Mouse (Mus musculus): ENCODE data around the gene Cpsf6.
"Not testable (repeated sequence)": the region's sequence is repeated elsewhere in the genome, so short reads cannot be mapped to it uniquely, and the experiment has no call there.

Cpsf6 gene

DNA sequence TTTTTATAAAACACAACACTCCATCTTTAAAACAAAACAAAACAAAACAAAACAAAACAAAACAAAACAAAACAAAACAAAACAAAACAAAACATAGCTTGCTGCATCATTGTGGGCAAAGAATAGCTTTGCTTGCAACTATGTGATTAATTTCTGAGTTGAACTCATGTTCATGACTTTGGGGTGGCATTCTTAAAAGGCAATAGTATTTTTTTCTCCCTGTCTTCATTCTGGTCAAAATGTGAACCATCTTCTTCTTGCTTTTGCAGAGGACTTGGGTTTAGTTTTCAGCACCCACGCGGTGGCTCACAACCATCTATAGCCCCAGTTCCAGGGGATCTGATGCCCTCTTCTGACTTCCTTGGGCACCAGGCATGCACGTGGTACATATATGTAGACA lies 20.0 kb upstream of the Cpsf6 start:
- DNase-seq (ENCODE audit: low spot score in 2 of 2), result no peak

GRCm38 (mm10) chr10:117399196-117399595 lies 19.4 kb upstream of the Cpsf6 start:
- DNase-seq (ENCODE audit: low spot score in 2 of 2), result no peak

- no peak for DNase-seq (ENCODE audit: low spot score in 2 of 2)
Measured at GRCm38 (mm10) chr10:117398044-117398780, 18.4 kb upstream of the Cpsf6 start.

- no peak for DNase-seq (ENCODE audit: low spot score in 2 of 2)
Measured at GRCm38 (mm10) chr10:117397106-117397625, 17.4 kb upstream of the Cpsf6 start.

GRCm38 (mm10) chr10:117396386-117397048 lies 16.7 kb upstream of the Cpsf6 start:
- DNase-seq (ENCODE audit: low spot score in 2 of 2), result no peak

DNA sequence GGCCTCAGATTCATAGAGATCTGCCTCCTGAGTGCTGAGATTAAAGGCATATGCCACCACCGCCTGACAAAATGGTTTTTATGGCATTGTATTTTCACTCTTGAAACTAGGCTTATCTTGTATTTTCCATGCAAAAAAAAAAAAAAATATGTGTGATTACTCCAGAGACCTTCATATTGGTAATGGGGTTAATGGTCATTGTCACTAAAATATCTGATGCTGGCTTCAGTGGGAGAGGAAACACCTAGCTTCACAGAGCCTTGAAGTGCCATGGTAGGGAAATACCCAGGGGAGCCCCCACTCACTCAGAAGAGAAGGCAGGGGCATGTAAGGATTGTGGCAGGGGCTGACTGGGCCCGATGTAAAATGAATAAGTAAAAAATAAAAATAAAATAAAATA lies 16.0 kb upstream of the Cpsf6 start:
- no peak for DNase-seq (ENCODE audit: low spot score in 2 of 2)

GRCm38 (mm10) chr10:117394738-117395550 lies 15.1 kb upstream of the Cpsf6 start:
- no peak for DNase-seq (ENCODE audit: low spot score in 2 of 2)

GRCm38 (mm10) chr10:117393891-117394395 lies 14.1 kb upstream of the Cpsf6 start:
- no peak for DNase-seq (ENCODE audit: low spot score in 2 of 2)

GRCm38 (mm10) chr10:117393196-117393890 lies 13.5 kb upstream of the Cpsf6 start:
- peak; percentile 29 to 32 for DNase-seq (ENCODE audit: low spot score in 2 of 2)

DNA sequence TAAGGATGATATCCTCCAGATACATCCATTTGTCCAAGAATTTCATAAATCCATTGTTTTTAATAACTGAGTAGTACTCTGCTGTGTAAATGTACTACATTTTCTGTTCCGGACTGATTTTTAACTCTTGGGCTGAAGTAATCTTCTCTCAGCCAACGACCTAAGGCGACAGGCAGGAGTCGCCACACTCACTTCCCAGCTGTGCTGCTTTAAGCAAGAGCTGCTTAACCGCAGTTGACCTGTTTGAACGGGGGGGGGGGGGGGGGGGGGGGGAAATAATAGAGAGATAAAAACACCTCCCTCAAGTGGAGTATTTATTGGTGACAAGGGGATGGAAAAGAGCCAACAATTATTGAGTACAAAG lies 13.0 kb upstream of the Cpsf6 start:
- no peak for DNase-seq (ENCODE audit: low spot score in 2 of 2)

- DNase-seq (ENCODE audit: low spot score in 2 of 2), result not testable (repeated sequence)
Measured at GRCm38 (mm10) chr10:117392397-117392796, 12.6 kb upstream of the Cpsf6 start.

DNA sequence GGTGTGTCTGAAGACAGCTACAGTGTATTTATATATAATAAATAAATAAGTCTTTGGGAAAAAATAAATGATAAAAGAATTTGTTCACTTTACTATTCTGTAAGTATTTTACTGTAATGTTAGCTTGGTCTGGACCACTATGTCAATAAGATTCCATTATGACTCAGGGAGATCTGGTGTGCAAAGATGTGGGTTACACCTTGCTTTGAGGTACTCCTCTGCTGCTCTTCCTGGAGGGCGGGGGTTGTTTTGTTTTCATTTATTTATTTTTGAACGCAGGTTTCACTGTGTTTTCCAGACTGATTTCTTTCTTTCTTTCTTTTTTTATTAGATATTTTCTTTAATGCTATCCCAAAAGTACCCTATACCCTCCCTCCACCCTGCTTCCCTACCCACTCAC lies 12.0 kb upstream of the Cpsf6 start:
- no peak for DNase-seq (ENCODE audit: low spot score in 2 of 2)

GRCm38 (mm10) chr10:117391057-117391456 lies 11.2 kb upstream of the Cpsf6 start:
- no peak for DNase-seq (ENCODE audit: low spot score in 2 of 2)

GRCm38 (mm10) chr10:117389904-117390875 lies 10.4 kb upstream of the Cpsf6 start:
- DNase-seq (ENCODE audit: low spot score in 2 of 2), result no peak

DNA sequence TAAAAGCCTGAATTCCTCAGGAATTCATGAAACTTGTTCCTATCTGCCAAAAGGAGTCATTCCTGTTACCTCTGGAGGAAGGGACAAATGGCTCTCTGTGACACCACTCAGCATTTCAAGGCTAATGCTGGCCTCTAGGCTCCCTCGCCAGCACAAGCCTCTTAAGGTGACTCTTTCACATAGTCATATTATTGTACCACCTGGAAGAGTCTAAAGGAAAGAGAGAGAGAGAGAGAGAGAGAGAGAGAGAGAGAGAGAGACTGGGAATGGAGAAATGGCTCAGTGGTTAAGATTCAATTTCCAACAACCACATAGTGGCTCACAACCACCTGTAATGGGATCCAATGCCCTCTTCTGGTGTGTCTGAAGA lies 9.5 kb upstream of the Cpsf6 start:
- DNase-seq (ENCODE audit: low spot score in 2 of 2), result no peak

GRCm38 (mm10) chr10:117388637-117389370 lies 9.0 kb upstream of the Cpsf6 start:
- DNase-seq (ENCODE audit: low spot score in 2 of 2), result no peak

DNA sequence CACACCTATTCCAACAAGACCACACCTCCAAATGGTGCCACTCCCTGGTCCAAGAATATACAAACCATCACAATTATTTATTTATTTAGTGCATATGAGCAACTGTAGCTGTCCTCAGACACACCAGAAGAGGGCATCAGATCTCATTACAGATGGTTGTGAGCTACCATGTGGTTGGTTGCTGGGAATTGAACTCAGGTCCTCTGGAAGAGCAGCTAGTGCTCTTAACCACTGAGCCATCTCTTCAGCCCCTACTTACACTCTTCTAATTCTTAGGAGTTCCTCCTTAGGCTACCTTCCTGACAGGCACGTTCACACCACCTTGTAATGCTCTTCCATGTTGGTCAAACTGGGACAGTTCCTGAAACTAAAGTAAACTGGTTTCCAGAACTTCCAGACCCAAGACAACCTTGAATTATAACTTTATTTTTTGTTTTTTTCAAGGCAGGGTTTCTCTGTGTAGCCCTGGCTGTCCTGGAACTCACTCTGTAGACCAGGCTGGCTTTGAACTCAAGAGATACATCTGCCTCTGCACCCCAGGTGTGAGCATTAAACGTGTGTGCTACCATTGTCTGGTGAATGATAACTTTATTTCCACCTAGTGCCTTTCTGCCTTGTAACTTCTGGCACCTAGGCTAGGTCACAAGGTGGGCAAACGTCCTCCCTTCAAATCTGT lies 8.3 kb upstream of the Cpsf6 start:
- DNase-seq (ENCODE audit: low spot score in 2 of 2), result not testable (repeated sequence)

- no peak for DNase-seq (ENCODE audit: low spot score in 2 of 2)
Measured at GRCm38 (mm10) chr10:117386981-117387380, 7.2 kb upstream of the Cpsf6 start.

- no peak for DNase-seq (ENCODE audit: low spot score in 2 of 2)
Measured at GRCm38 (mm10) chr10:117386261-117386660, 6.4 kb upstream of the Cpsf6 start.
